Mouse (Mus musculus): Measurements from ENCODE around the gene Ccr10.

DNA sequence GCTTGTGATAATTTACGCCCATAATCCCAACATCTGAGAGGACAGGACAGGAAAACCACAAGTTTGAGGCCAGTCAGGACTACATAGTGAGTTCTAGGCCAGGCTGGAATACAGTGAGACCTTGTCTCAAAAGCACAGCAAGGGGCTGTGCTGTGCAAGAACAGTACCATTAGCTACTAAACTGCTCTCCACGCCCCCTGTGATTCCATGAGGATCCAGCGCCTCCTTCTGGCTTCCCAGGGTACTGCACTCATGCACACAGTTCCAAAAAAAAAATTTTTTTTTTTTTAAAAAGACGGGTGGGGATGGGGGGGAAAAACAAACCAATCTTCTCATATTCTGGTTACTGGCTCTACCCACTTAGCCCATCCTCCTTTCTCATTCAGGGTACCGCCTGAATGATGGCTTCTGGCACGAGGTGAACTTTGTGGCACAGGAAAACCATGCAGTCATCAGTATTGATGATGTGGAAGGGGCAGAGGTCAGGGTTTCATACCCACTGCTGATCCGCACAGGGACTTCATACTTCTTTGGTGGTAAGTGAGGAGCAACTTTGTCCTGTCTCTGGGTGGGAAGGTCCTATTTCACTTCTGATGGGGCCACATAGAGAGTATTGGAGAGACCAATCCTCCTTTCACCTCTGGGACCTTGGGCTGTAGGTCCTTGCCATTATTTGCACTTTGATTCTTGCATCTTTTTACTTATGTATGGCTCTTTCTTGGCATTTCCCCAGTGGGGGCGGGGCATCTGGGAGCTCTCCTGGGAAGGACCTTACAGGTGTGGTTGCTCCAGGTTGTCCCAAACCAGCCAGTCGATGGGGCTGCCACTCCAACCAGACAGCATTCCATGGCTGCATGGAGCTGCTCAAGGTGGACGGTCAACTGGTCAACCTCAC lies 5.8 kb upstream of the Ccr10 start:
- TF ChIP-seq POLR2A (IDR thresholded peaks at IDR 0.05; ENCODE audit: borderline replicate concordance, insufficient read depth, low read length) (no peak), CTCF (IDR thresholded peaks at IDR 0.05; ENCODE audit: borderline replicate concordance, insufficient read depth, low read depth, low read length) (peak; percentile 79)

Data from cerebellum, adult 2 months (tissue).